Mouse (Mus musculus) hindbrain, embryonic 13.5 days (tissue): Measurements from ENCODE around the gene Entpd5. TPM values are rescaled to one million over a fixed set of nuclear protein-coding genes. Genes with fewer than 3 reads are reported as not detected.

Experiments used
- ATAC-seq: fragments of 200-750 bp; cut with Nextera tagmentation; 2 replicates; pipeline ENCODE4 v1.8.0; 2017; ENCODE audit warnings: moderate TSS enrichment; ENCODE audit not compliant: low FRiP score
- H3K27ac ChIP-seq: fragments of 300-500 bp; sonication (generic); 2 replicates; pipeline ENCODE4 v1.5.1; 2015; ENCODE audit warnings: inconsistent platforms, mild to moderate bottlenecking, moderate library complexity
- H3K27me3 ChIP-seq: fragments of 300-500 bp; sonication (generic); 2 replicates; pipeline ENCODE4 v1.6.1; 2015; ENCODE audit warnings: mild to moderate bottlenecking, inconsistent platforms
- H3K36me3 ChIP-seq: fragments of 300-500 bp; sonication (generic); 2 replicates; pipeline ENCODE4 v1.6.1; 2015; ENCODE audit warnings: mild to moderate bottlenecking, inconsistent platforms
- H3K4me1 ChIP-seq: fragments of 300-500 bp; sonication (generic); replicated peaks from 2 replicates; pipeline ENCODE4 v1.6.1; 2015; ENCODE audit warnings: inconsistent platforms
- H3K4me2 ChIP-seq: fragments of 300-500 bp; sonication (generic); 2 replicates; pipeline ENCODE4 v1.6.1; 2015; ENCODE audit warnings: inconsistent platforms, mild to moderate bottlenecking, moderate library complexity
- H3K4me3 ChIP-seq: fragments of 300-500 bp; sonication (generic); 2 replicates; pipeline ENCODE4 v1.5.1; 2015; ENCODE audit warnings: mild to moderate bottlenecking, inconsistent platforms
- H3K9ac ChIP-seq: fragments of 300-500 bp; sonication (generic); 2 replicates; pipeline ENCODE4 v1.6.1; 2015; ENCODE audit warnings: mild to moderate bottlenecking, inconsistent platforms
- H3K9me3 ChIP-seq: fragments of 300-500 bp; sonication (generic); 2 replicates; pipeline ENCODE4 v1.6.1; 2016; ENCODE audit warnings: inconsistent platforms
- WGBS: fragments of 180-500 bp; shearing (Covaris S2); methylation state at CpG from one replicate; pipeline ENCODE4 v1.1.7; 2015; 5-methylcytosine and 5-hydroxymethylcytosine counted together
- polyA plus RNA-seq: library from polyadenylated mRNA; unstranded; fragments of >200 nt; fragmentation: Nextera tagmentation; extraction: Ambion mirVana; gene quantifications from 2 replicates; pipeline ENCODE4 v1.2.1, GENCODE M21; 2015

Gene Entpd5
- polyA plus RNA-seq, 1 experiment from 2014 or later = 13.0 TPM

DNA sequence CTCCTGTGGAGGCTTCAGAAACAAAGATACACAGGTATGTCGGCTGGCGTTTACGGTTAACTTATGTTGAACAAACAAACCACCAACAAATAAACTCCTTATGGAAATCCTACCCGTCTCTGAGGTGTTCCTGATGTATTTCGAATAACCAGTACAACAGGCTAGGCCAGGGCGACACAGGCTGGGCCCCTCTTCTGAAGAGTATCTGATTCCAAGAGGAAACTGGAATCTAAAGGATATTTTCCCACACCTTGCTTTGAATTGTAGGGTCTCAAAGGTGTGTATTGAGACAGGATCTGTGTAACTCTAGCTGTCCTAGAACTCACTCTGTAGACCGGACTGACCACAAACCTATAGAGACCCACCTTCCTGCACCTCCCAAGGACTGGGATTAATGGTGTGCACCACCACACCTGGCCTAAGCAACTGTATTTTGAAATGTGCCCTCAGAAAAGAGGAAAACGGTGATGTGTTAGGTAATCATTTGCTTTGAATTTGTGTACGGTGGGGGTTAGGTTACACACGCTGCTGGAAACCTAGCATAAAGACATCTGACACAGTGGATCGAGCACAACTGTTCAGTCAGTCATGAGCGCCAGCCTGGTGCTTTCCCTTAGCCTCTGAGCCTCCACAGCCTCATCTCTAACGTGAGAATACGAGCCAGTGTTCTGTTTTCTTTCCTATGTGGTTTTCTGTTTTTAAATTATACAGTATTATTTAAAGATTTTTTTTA lies 11.7 kb downstream of the Entpd5 start:
- H3K4me2 ChIP-seq = no peak overlapping the region
- H3K4me3 ChIP-seq = no peak overlapping the region
- 91% methylated on average over 14 of the region's 14 CpGs for WGBS
- H3K36me3 ChIP-seq = peaks cover 2% of the 10 kb centered on the region; the same call in 1 of the 2 replicates
- no peak overlapping the region for H3K9ac ChIP-seq
- no peaks in the 10 kb centered on the region for H3K27me3 ChIP-seq
- H3K4me1 ChIP-seq = no peaks in the 10 kb centered on the region
- no peak overlapping the region for H3K27ac ChIP-seq
- no peak for ATAC-seq
- H3K9me3 ChIP-seq = no peaks in the 10 kb centered on the region

DNA sequence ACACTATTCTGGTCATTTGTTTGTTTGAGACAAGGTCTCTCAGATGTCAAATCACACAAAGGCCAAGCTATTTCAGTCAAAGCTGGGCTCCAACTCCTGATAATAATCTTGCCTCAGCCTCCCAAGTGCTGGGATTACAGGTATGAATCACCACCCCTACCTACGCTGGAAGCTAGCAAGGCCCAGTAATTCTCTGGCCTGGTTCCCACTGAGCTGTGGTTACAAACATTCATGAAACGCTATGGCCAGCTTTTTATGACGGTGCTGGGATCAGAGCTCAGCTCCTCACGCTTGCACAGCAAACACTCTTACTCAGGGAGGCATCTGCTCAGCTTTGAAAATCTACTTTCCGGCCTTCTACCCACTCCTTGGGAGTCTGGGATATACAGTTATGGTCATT lies 15.0 kb downstream of the Entpd5 start:
- WGBS = 98% methylated on average over 5 of the region's 5 CpGs
- Histone ChIP-seq H3K9me3 (no peaks in the 10 kb centered on the region), H3K4me2 (no peak overlapping the region), H3K4me3 (no peak overlapping the region), H3K27ac (no peak overlapping the region), H3K4me1 (no peaks in the 10 kb centered on the region), H3K27me3 (no peaks in the 10 kb centered on the region), H3K9ac (no peak overlapping the region), H3K36me3 (peaks cover 7% of the 10 kb centered on the region; the same call in 1 of the 2 replicates)
- no peak for ATAC-seq

GRCm38 (mm10) chr12:84392681-84393080 lies 16.1 kb downstream of the Entpd5 start:
- H3K4me3 ChIP-seq = no peak overlapping the region
- H3K4me1 ChIP-seq = no peaks in the 10 kb centered on the region
- ATAC-seq = no peak
- H3K27me3 ChIP-seq = no peaks in the 10 kb centered on the region
- no peaks in the 10 kb centered on the region for H3K9me3 ChIP-seq
- H3K4me2 ChIP-seq = no peak overlapping the region
- WGBS = 99% methylated on average over 4 of the region's 4 CpGs
- H3K36me3 ChIP-seq = peaks cover 12% of the 10 kb centered on the region; the same call in 1 of the 2 replicates
- H3K9ac ChIP-seq = no peak overlapping the region
- no peak overlapping the region for H3K27ac ChIP-seq

DNA sequence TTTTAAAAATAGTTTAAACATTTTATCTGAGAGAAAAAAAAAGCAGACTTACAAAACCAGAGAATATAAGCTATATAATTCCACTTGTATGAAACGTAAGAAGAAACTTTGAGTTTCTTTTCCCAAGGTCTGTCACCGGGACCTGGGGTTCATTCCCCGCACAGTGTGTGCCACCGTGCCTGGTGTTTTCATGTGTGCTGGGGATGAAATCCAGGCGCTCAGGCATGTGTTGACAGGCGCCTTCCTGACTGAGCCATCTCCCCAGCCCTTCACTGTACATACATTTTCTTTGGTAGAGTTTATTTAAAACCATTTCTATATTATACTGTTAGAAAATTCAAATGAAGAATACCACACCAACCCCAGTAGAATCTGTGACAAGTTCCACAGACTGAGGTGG lies 18.5 kb downstream of the Entpd5 start:
- no peak overlapping the region for H3K4me3 ChIP-seq
- H3K9me3 ChIP-seq = no peaks in the 10 kb centered on the region
- no peak overlapping the region for H3K9ac ChIP-seq
- peaks cover 31% of the 10 kb centered on the region for H3K36me3 ChIP-seq
- no peaks in the 10 kb centered on the region for H3K27me3 ChIP-seq
- no peak overlapping the region for H3K27ac ChIP-seq
- 79% methylated on average over 6 of the region's 6 CpGs for WGBS
- ATAC-seq = no peak
- H3K4me1 ChIP-seq = no peaks in the 10 kb centered on the region
- no peak overlapping the region for H3K4me2 ChIP-seq

GRCm38 (mm10) chr12:84388774-84389400 lies 19.9 kb downstream of the Entpd5 start:
- H3K4me2 ChIP-seq = no peak overlapping the region
- H3K27ac ChIP-seq = no peak overlapping the region
- no peak overlapping the region for H3K4me3 ChIP-seq
- no peak overlapping the region for H3K9ac ChIP-seq
- H3K9me3 ChIP-seq = no peaks in the 10 kb centered on the region
- WGBS = 81% methylated on average over 14 of the region's 14 CpGs
- ATAC-seq = no peak
- no peaks in the 10 kb centered on the region for H3K27me3 ChIP-seq
- H3K4me1 ChIP-seq = no peaks in the 10 kb centered on the region
- H3K36me3 ChIP-seq = peaks cover 45% of the 10 kb centered on the region

DNA sequence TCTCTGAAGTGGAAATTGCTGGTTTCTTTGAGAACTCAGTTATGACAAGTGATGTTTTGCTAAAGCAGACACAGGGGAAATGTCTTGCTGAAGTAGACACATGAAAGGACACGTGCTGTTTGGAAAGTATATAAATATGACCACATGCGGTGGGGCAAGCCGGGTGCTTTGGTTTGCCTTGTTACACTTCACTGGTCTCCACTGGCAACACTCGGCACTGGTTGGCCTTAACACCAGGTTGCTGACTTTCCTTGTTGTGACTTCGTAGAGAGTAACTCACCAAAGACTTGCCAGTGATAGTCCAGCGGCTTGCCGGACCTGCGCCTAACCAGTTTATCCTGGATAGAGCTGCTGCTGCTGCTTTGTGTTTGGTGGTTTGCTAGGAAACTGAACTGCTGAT lies 20.7 kb downstream of the Entpd5 start:
- no peak for ATAC-seq
- H3K27me3 ChIP-seq = no peaks in the 10 kb centered on the region
- H3K9me3 ChIP-seq = no peaks in the 10 kb centered on the region
- H3K4me2 ChIP-seq = no peak overlapping the region
- 87% methylated on average over 8 of the region's 8 CpGs for WGBS
- peaks cover 49% of the 10 kb centered on the region for H3K36me3 ChIP-seq
- no peak overlapping the region for H3K4me3 ChIP-seq
- H3K9ac ChIP-seq = no peak overlapping the region
- no peaks in the 10 kb centered on the region for H3K4me1 ChIP-seq
- no peak overlapping the region for H3K27ac ChIP-seq

- WGBS = 93% methylated on average over 4 of the region's 4 CpGs
- H3K27me3 ChIP-seq = no peaks in the 10 kb centered on the region
- peaks cover 50% of the 10 kb centered on the region for H3K36me3 ChIP-seq
- no peak overlapping the region for H3K9ac ChIP-seq
- H3K27ac ChIP-seq = no peak overlapping the region
- H3K4me2 ChIP-seq = no peak overlapping the region
- H3K4me3 ChIP-seq = no peak overlapping the region
- H3K9me3 ChIP-seq = no peaks in the 10 kb centered on the region
- ATAC-seq = no peak
- H3K4me1 ChIP-seq = no peaks in the 10 kb centered on the region
These were observed 23.4 kb downstream of the Entpd5 start for GRCm38 (mm10) chr12:84385408-84385807.

DNA sequence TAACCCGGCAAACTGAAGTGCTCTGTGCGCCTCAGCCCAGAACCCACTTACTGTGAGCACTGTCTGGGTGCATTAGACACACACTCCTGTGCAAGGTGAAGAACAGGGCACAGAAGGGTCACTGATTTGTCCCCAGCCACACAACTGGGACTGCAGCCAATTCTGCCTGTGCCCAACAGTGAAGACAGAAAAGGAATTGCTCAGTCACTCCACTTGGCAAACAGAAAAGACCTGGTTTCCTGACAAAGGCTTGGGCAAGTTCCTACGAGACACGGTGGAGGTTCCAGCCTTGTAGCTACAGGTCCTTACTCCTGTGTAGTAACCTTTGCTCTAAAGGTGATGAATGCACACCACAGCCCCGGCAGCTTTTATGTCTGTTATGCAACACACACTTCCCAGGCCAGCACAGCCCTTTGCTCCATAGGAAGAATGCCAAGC lies 24.2 kb downstream of the Entpd5 start:
- ATAC-seq = no peak
- H3K27me3 ChIP-seq = no peaks in the 10 kb centered on the region
- H3K27ac ChIP-seq = no peak overlapping the region
- peaks cover 50% of the 10 kb centered on the region for H3K36me3 ChIP-seq
- no peak overlapping the region for H3K4me3 ChIP-seq
- no peaks in the 10 kb centered on the region for H3K9me3 ChIP-seq
- no peak overlapping the region for H3K4me2 ChIP-seq
- no peak overlapping the region for H3K9ac ChIP-seq
- 83% methylated on average over 5 of the region's 5 CpGs for WGBS
- no peaks in the 10 kb centered on the region for H3K4me1 ChIP-seq

- Histone ChIP-seq H3K4me1 (no peaks in the 10 kb centered on the region), H3K4me3 (no peak overlapping the region), H3K4me2 (no peak overlapping the region), H3K36me3 (peaks cover 53% of the 10 kb centered on the region), H3K9ac (no peak overlapping the region), H3K9me3 (no peaks in the 10 kb centered on the region), H3K27me3 (no peaks in the 10 kb centered on the region), H3K27ac (no peak overlapping the region)
- no peak for ATAC-seq
- WGBS = 92% methylated on average over 4 of the region's 4 CpGs
These were observed 26.5 kb downstream of the Entpd5 start for GRCm38 (mm10) chr12:84382369-84382768.

- Histone ChIP-seq H3K27ac (no peak overlapping the region), H3K4me3 (no peak overlapping the region), H3K36me3 (peaks cover 81% of the 10 kb centered on the region), H3K27me3 (no peaks in the 10 kb centered on the region), H3K9ac (0 out of 2 replicates have a peak overlapping the region, but pooled peaks have one; percentile 35), H3K9me3 (no peaks in the 10 kb centered on the region), H3K4me2 (no peak overlapping the region), H3K4me1 (no peaks in the 10 kb centered on the region)
- WGBS = 83% methylated on average over 6 of the region's 6 CpGs
- ATAC-seq = no peak
These were observed 34.9 kb downstream of the Entpd5 start for GRCm38 (mm10) chr12:84373831-84374481.

DNA sequence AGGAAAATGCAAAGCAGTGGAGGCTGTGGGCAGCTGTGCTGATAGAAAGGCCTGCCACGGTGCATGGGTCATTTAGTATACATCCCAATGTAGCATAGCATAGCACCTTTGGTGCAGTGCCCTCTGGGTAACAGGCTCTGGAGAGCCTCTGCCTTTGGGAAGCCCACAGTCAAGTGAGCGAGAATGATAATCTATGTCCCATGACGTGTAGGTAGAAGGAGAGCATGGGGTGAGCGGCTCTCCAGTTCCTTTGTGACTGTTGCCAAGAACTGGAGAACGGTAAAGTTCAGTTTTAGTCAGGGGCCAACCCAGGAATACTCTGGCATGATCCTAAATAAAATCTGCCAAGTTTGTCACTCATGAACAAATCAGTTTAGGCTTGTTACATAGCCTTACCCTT lies 37.2 kb downstream of the Entpd5 start:
- H3K27ac ChIP-seq = no peak overlapping the region
- H3K4me1 ChIP-seq = no peaks in the 10 kb centered on the region
- H3K4me3 ChIP-seq = no peak overlapping the region
- no peak overlapping the region for H3K4me2 ChIP-seq
- ATAC-seq = no peak
- no peak overlapping the region for H3K9ac ChIP-seq
- H3K9me3 ChIP-seq = no peaks in the 10 kb centered on the region
- H3K27me3 ChIP-seq = no peaks in the 10 kb centered on the region
- 90% methylated on average over 5 of the region's 5 CpGs for WGBS
- H3K36me3 ChIP-seq = peaks cover 90% of the 10 kb centered on the region

DNA sequence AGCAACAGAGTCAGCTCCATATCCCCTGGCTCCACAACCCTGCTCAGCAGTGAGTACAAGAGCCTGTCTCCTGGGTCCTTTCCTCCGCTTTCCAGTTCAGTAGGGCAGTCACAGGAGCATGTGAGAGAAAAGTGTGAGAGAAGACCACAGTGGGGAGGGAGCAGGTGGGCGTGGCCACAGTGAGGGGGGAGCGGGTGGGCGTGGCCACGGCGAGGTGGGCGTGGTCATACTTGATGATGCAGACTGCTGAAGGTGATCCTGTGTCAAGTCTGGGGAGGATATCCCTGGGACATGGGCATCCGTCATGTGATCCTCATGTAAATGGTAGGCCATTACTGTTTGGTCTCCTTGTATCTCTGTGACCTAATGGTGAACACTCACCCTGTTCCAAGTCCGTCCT lies 41.9 kb downstream of the Entpd5 start:
- H3K4me2 ChIP-seq = no peak overlapping the region
- peaks cover 52% of the 10 kb centered on the region for H3K36me3 ChIP-seq
- WGBS = 69% methylated on average over 9 of the region's 9 CpGs

More for the DNA sequence above, 41.9 kb downstream of the Entpd5 start:
- H3K9me3 ChIP-seq = no peaks in the 10 kb centered on the region
- no peaks in the 10 kb centered on the region for H3K27me3 ChIP-seq
- H3K27ac ChIP-seq = no peak overlapping the region
- no peak overlapping the region for H3K4me3 ChIP-seq
- ATAC-seq = no peak
- no peak overlapping the region for H3K9ac ChIP-seq
- H3K4me1 ChIP-seq = peaks cover 20% of the 10 kb centered on the region
